Mouse (Mus musculus): Measurements from ENCODE around the gene Ccr1l1.

Gene Ccr1l1

DNA sequence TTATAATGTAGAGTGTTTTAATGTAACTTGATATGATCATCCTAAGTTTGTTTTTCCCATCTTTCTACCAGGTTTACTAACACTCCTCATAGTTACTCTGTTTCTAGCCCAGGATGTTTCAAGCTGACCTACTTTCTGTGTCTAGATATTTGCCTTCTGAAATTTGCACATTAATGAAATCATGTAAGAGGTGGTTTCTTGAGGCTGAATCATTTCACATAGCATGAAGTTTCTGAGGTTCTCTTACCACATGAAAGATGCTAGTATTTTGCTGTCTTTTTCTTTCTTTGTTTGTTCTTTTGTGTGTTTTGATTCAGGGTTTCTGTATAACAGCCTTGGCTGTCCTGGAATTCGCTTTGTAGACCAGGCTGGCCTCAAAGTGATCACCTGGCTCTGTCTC is 18.0 kb downstream of the Ccr1l1 start:
- DNase-seq (ENCODE audit: low read depth, low spot score): no peak

DNA sequence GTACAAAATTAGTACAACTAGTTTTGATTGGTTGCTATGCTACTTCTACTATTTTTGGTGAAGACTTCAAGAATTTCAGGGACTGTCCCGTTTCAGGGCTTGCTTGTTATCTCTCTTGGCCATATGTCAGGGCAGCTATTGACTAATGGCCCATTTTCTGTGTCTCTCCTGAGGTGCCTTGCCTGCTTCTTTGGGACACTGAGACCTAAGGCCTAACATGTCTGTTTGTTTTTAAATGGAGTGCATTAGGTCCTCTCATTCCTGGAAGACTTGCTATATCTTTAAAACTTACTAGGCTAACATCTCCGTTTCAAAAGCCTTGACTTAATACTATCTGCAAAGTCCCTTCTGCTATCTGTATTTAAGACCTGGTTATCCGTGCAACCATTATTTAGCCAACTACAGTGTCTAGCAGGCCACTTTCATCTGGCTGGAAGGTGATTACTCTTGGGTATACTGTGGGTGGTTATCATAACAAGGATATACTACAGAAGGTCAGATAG is 20.2 kb downstream of the Ccr1l1 start:
- no peak for DNase-seq (ENCODE audit: low read depth, low spot score)

DNA sequence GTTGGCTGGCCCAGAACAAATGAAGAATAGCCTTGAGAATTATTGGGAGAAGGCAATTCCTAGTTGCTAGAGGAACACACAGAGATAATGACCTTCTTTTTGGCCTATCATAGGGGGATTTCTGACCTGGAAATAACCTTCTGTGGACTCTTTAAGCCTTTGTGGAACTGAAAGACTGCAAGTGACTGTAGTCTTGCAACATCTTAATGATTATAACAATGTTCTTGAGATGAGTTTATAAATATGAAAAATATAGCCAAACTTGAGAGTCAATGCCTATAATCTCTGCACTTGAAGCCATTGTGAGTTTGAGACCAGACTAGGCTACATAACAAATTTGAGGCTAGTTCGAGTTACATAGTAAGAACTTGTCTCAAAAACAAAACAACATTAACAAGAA is 21.3 kb downstream of the Ccr1l1 start:
- DNase-seq (ENCODE audit: low read depth, low spot score): no peak

DNA sequence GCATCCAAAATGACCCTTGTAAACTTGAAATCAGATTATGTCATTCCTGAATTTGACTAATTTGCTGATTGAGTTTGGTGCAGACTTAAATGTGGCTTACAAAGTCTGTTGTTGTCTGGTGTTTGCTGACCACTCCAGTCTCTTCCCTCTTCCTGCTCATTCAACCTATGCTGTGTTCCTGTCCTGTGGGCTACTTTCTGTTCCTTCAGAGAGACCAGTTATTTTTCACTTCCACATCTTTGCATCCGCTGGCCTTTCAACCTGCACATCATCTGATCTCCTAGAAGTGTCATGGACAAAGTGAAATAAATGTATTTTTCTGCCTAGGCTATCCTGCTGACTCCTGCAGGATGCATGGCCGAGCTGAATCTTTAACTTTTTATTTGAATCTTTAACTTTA is 24.7 kb downstream of the Ccr1l1 start:
- DNase-seq (ENCODE audit: low read depth, low spot score): no peak

DNA sequence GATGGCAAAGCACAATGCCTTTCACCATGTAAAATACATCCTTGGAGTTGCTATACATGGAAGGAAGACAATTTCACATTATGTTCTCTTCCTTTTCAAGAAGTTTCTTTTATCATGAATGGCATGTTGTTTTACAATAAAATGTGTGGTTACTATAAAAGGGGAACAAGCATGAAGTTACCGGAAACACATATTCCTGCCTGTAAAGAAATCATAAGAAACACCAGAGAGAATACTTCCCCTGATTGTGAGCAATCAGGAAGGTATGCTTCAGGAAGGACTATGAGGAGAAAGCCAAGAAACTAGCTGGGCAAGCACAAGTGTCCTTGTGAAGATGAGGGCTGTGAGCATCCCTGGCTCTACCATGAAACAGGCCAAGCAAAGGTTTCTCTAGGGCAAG is 27.0 kb downstream of the Ccr1l1 start:
- DNase-seq (ENCODE audit: low read depth, low spot score): no peak

DNA sequence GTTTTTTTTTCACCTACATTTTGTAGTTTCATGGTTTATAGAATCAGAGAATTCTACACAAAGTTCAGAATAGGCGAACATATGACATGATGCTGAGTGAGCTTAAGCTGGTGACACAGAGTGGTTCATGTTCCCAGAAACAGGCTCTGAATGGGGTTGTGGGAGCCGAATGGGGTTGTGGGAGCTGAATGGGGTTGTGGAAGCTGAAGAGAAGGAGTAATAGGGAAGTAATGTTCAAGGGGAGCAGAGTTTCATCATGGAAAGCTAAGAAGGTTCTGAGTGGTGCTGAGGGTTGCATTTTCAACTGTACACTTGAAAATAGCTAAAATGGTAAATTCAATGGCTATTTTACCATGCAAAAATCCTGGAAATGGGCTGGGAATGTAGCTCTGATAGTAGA is 28.8 kb downstream of the Ccr1l1 start:
- no peak for DNase-seq (ENCODE audit: low read depth, low spot score)

DNA sequence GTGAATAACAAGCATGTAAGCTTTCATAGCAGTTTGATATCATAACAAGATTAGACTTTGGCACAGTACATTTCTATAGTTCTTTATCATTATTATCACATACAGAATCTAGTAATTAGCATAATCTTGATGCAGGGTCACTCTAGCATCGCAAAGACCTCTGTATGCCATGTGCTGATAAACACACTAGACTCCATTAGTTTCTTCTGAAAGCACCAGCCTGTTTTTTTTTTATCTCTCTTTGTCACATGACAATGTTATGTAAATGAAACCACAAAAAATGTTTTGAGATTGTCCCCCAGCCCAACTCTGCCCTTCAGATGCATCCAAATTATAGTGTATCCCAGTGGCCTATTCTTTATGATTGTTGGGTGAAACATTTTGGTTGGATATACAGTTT is 30.4 kb downstream of the Ccr1l1 start:
- no peak for DNase-seq (ENCODE audit: low read depth, low spot score)

DNA sequence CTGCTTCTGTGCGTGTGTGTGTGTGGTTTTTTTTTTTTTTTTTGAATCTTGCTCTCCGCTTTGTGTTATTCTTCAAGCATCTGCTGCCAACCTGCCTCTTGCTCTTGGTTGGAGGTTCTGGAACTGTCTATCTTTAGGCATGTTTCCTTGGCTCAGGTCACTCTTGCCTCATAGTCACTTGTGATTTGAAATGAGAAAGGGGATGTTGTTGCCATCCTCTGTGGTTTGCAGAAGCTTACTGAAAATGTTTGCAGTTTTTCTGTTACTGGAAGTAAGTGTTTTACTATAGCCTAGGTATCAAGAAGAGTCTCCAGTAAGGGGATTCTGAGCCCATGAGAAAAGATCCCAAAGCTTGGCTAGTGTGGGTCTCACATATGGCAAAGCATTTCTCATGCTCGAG is 36.2 kb downstream of the Ccr1l1 start:
- DNase-seq (ENCODE audit: low read depth, low spot score): no peak

DNA sequence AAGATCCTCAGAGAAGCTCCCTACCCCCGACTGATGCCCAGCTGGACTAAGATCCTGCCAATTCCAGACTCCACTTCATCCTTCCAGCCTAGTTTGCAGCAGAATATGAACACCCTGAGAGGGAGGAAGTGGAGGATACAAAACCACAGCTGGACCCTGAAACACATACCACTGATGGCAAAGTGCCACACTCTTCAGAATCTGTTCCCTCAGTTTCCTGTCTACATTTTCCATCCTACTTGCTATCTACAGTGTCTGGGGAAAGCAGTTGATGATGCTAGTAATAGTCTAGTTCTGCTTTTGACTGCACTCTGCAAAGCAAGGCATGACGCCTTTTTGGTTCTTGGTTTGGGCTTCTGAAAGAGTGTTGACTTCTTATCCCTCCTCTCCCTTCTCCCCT is 36.9 kb downstream of the Ccr1l1 start:
- DNase-seq (ENCODE audit: low read depth, low spot score): no peak

DNA sequence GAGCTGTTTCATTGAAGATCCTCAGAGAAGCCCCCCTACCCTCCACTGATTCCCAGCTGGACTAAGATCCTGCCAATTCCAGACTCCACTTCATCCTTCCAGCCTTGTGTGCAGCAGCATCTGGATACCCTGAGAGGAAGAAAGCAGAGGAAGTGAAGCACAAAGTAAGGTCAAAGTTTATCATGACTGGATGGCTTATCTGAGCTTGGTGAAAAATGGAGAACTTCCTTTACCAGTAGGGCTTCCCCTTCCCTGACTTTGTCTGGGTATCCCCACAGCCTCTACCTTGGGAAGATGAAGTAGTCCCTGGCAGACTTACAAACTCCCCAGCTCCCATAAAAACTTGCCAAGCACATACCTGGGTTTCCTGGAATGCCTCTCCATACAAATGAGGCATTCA is 37.6 kb downstream of the Ccr1l1 start:
- no peak for DNase-seq (ENCODE audit: low read depth, low spot score)

DNA sequence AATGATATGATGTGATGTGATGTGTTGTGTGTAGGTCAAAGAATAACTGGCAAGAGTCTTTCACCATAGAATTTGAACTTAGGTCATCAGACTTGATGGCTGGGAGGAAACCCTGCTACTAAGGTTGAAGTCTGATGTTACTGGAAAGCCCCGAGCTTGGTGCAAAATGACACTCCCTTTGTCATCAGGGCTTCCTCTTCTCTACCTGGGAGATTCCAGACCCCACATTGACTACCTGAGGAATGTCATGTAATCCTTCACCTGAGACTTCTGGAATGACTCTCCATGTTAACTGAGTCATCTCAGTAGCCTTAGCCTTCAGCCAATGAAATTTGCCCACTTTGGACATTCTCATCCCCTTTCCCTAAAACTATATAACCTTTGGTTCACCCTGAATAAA is 38.0 kb downstream of the Ccr1l1 start:
- no peak for DNase-seq (ENCODE audit: low read depth, low spot score)

DNA sequence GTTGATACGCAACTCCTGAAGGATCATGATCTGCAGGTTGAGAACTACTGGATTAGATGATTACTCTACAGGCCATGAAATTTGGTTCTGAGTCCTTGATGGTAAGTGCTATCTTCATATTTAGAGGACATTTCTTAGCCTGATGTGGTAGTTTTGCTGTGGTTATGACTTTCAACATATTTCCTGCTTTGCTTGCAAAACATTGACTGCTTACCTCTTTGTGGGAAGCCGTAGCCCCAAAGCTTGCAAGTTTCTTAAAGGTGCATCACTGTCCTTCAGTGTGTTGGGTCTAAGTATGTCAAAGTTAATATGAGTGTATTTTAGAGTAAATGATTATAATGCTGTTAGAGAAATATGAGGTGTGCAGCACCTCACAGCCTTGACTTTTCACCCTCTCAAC is 40.2 kb downstream of the Ccr1l1 start:
- DNase-seq (ENCODE audit: low read depth, low spot score): no peak

DNA sequence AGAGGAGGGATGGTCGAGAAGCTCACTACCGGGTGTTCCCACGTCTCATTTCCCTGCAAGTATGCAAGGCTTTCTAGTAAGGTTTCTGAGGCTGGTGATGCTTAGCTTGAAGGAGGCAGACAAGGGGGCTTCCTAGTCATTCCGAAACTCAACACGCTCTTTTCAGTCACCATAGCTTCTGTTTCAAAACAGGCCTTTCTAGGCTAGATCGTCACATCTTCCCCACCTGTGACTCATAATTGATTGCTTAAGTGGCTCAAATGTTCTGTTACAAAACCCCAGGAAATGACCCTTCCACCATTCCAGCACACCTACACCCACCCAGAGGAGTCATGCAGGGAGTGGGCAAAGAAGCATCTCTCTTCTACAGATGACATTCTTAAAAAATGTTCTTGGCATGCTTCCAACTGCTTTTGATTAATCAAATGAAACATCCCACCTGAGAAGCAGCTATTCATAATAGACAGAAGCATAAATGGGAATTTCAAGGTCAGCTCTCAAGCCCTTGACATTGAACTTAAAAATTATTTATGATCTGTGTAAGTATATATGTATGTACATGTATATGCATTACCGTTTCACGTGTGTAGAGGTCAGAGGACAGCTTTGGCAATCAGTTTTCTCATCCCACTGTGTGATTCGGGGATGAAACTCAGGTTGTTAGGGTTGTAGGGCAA is 41.5 kb downstream of the Ccr1l1 start:
- DNase-seq (ENCODE audit: low read depth, low spot score): no peak

DNA sequence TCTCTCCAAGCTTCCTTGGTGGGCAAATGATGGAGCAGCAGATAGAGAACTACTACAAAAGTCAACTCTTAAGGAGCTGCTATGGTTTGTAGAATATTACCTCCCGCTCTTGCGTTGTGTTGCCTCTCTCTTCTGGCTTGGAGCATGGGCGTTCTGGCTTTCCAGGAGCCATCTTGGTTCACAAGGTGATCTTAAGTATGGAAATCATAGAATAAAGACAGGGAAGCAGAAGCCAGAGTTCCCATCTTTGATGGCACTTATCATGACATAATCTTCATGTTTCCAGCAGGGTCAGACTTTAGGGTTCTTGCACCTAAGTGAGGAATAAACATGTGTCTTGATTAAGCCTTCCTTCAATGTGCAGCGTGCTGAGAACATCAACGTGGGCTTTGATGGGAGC is 42.4 kb downstream of the Ccr1l1 start:
- no peak for DNase-seq (ENCODE audit: low read depth, low spot score)

DNA sequence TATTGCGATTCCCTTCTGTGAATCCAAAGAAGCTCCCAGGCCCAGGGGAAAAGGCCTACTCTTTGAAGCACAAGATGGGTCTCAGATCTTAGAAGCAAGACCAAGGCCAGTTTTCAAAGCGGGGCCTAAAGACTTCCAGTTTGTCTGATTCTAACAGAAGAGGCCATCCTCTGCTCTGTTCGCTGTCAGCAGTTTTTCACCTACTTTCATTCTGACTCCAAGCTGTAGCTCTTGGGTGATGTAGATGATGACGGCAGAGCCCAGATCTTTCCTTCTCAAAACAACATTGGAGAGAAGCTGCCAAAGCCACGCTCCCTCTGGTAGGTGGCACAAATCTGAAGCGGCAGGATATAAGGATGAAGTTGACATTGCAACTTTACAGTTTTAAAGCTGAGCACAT is 42.9 kb downstream of the Ccr1l1 start:
- DNase-seq (ENCODE audit: low read depth, low spot score): no peak

DNA sequence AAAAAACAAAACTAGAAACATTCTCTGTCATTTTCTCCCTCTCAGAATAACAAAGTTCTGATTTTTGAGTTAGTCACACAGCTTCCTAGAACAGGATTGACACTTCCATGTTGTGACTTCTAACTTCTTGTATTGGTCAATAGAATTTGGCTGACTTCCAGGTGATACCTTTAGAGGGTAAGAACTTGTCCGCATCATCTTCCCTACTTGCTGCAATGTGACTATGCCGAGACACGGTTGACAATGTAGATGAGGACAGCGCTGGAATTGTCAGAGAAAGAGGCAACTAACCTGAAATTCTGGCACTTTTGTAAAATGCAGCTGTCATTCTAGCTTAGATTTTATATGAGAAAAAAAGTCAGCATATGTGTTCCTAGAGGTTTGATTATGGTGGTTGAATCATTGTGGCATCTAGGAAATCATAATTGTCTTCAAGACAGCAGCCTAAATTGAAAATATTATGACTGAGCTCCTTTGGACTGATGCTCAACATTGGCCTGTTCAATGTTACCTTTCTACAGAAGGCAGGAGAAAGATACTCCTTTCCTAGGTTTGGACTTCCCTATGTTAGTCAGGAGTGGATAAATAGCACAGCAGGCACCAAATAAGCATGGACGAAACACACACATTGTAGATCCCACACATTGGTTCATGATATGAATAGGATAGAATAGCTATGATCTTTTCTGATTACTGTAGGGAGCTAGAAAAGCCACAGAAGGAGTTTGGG is 44.3 kb downstream of the Ccr1l1 start:
- DNase-seq (ENCODE audit: low read depth, low spot score): no peak

DNA sequence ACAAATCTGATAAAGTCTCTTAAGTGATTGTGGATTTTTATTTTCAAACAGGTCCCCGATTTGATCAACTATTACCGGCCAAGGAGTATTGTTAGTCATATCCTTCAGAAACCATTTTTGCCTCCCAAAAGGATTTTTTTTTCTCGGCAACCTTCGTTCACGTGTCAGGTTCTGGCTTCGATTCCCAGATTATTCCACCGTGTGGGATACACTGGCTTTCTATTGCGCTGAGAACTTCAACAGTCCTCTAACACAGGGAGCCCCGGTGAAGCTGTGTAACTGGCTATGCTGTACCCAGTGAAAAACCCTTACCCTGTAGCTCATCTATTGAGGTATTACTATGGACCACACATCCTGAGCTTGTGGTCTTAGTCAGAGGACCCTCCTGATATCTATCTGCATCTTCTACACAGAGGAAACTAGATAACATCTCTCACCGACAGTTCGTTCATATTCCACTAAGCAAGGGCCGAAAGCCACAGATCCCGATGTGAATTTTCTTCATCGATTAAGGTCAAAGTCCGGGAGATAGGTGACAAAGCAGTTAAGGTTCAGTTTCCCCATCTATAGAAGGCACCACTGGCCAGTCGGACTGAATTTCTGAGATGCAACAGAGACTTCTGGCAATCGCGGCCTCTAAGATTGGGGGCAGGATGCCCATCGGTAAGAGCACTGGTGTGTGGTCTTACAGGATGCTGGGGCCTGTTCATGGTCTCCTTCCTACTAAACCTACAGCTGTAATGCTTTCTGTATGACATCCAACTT is 45.1 kb downstream of the Ccr1l1 start:
- no peak for DNase-seq (ENCODE audit: low read depth, low spot score)

DNA sequence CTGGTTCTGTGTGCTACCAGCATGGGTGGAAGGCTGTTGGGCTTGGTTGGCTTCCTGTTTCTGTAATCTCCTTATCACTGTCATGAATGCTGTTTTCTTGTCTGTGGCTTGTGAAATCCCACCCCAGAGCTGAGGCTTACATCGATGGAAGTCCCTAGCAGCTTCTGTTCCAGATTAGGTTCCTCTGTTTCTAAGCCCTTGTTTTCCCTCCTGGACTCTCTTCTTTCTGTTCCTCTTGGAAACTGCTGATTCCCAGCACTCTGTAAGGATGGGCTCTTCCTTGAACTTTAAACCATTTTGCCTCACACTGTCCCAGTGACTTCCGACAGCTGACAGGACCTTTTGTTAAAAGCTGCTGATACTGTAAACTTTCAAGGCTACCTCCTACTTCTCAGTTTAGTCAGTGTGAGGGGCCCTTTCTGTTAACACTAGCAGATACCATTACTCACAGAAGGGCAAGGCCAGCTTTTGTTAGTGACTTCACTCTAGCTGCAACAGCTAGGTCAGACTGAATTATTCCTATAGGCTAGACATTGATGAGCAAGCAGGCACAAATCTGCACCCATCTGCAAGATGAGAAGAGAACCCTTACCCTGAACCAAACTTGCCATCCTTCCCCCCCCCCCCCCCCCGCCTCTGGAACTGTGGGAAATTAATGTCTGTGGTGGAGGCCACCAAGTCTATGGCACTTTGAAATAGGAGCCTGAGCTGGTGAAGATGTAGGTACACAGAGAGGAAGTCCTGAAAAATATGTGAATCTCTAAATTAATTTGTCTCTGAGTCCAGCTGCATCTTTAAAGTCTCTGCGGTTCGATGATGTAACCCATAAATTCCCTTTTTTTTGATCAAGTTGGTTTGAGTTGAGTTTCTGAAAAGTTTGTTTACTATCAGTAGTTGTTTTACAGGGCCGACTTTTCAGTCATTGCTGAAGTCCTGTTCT is 46.2 kb downstream of the Ccr1l1 start:
- no peak for DNase-seq (ENCODE audit: low read depth, low spot score)

DNA sequence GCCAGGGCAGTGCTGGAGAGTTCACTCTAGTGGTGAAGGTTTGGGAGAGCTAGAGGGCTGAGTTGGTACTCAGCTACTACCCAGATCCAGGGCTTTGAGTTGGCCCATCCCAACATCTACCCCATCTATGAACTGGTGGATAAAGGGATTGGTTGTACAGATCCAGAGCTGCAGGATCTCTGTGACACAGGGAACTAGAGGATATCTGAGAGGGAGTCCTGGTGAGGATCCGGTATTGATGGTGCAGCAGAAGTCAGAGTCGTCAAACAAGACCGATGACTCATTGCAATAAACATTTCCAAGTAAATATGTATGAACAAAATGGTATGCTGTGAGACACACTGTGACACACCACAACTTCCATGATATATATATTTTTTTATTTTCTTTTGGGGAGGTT is 47.3 kb downstream of the Ccr1l1 start:
- no peak for DNase-seq (ENCODE audit: low read depth, low spot score)

DNA sequence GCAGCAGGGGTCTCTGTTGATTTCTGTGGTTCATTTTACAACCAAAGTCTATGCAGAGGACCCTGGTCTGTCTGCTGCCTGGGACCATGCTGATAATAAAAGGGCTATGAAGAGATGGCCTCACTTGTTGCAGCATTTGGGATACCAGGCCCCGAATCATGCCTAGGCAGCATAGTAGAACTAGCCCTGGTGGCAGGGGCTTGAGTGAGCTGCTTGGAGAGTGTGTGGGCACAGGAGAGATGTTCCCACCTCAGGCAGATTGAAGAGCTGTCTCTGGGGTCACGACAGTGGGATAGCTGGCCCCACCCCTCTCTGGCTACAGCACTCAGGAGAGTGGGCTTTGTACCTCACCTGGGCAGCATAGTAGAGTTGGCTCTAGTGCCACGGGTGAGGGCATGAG is 47.7 kb downstream of the Ccr1l1 start:
- DNase-seq (ENCODE audit: low read depth, low spot score): no peak

DNA sequence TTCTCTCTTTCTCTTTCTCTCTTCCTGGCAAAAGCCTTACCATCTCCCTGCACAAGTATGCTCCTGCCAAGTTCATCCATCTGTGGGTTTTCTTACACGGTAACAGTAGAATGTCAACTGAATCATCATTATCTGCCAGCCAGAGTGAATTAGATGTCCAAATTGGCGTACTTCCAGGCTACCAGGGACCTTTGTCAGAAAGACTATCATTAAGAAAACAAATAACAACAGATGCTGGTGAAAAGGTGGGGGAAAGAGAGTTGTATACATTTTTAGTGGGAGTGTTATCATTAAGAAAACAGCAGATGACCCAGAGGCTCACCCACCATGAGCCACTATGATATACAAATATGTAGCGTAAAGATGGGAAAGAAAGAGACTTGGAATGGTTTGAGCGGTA is 48.3 kb downstream of the Ccr1l1 start:
- DNase-seq (ENCODE audit: low read depth, low spot score): no peak

All from forelimb bud, embryonic 11.5 days (tissue).